Mouse (Mus musculus): ENCODE results near the gene Tbc1d22a. TPM values are rescaled to one million over a fixed set of nuclear protein-coding genes. Genes with fewer than 3 reads are reported as not detected.

Tbc1d22a gene
- total and polyA plus RNA-seq, 2 experiments from 2014 or later, result 13.9 to 19.8 TPM

- Histone ChIP-seq H3K27me3 (ENCODE audit: insufficient read depth, low read length) (no peaks in the 10 kb centered on the region), H3K4me2 (ENCODE audit: low read depth, low read length, poor library complexity, severe bottlenecking) (no peak overlapping the region), H3K4me1 (ENCODE audit: insufficient read depth, low read length) (peaks cover 7% of the 10 kb centered on the region; the same call in 1 of the 2 replicates), H3K4me3 (ENCODE audit: low read depth, low read length) (no peak overlapping the region), H3K9me3 (ENCODE audit: low read length) (no peaks in the 10 kb centered on the region), H3K27ac (ENCODE audit: low read depth, low read length) (no peak overlapping the region), H3K9ac (replicated peaks; ENCODE audit: low read length, poor library complexity, severe bottlenecking) (no peak overlapping the region), H3K36me3 (ENCODE audit: insufficient read depth, low read length) (no peaks in the 10 kb centered on the region)
- WGBS, result 83% methylated on average over 2 of the region's 2 CpGs
- DNase-seq (ENCODE audit: low spot score) (no peak), ATAC-seq (ENCODE audit: low FRiP score) (no peak)
- no peak for TF ChIP-seq CTCF (IDR thresholded peaks at IDR 0.05)
Observed at GRCm38 (mm10) chr15:86423884-86424283, 209.6 kb downstream of the Tbc1d22a start.

- H3K27ac ChIP-seq (ENCODE audit: low read depth, low read length), result no peak overlapping the region
- H3K9ac ChIP-seq (replicated peaks; ENCODE audit: low read length, poor library complexity, severe bottlenecking), result no peak overlapping the region
- no peaks in the 10 kb centered on the region for H3K9me3 ChIP-seq (ENCODE audit: low read length)
- DNase-seq (ENCODE audit: low spot score) (no peak), ATAC-seq (ENCODE audit: low FRiP score) (no peak)
- no peaks in the 10 kb centered on the region for H3K36me3 ChIP-seq (ENCODE audit: insufficient read depth, low read length)
- no peak for TF ChIP-seq CTCF (IDR thresholded peaks at IDR 0.05)
- H3K4me3 ChIP-seq (ENCODE audit: low read depth, low read length), result no peak overlapping the region
- 67% methylated on average over 8 of the region's 8 CpGs for WGBS
- no peak overlapping the region for H3K4me2 ChIP-seq (ENCODE audit: low read depth, low read length, poor library complexity, severe bottlenecking)
- no peaks in the 10 kb centered on the region for H3K27me3 ChIP-seq (ENCODE audit: insufficient read depth, low read length)
- no peaks in the 10 kb centered on the region for H3K4me1 ChIP-seq (ENCODE audit: insufficient read depth, low read length)
Observed at GRCm38 (mm10) chr15:86424971-86425370, 210.7 kb downstream of the Tbc1d22a start.

- no peak overlapping the region for H3K4me2 ChIP-seq (ENCODE audit: low read depth, low read length, poor library complexity, severe bottlenecking)
- ATAC-seq (ENCODE audit: low FRiP score) (no peak), DNase-seq (ENCODE audit: low spot score) (no peak)
- no peaks in the 10 kb centered on the region for H3K9me3 ChIP-seq (ENCODE audit: low read length)
- no peak for TF ChIP-seq CTCF (IDR thresholded peaks at IDR 0.05)
- no peak overlapping the region for H3K27ac ChIP-seq (ENCODE audit: low read depth, low read length)
- H3K27me3 ChIP-seq (ENCODE audit: insufficient read depth, low read length), result no peaks in the 10 kb centered on the region
- 36% methylated on average over 5 of the region's 5 CpGs for WGBS
- no peak overlapping the region for H3K4me3 ChIP-seq (ENCODE audit: low read depth, low read length)
- no peak overlapping the region for H3K9ac ChIP-seq (replicated peaks; ENCODE audit: low read length, poor library complexity, severe bottlenecking)
- no peaks in the 10 kb centered on the region for H3K36me3 ChIP-seq (ENCODE audit: insufficient read depth, low read length)
- no peaks in the 10 kb centered on the region for H3K4me1 ChIP-seq (ENCODE audit: insufficient read depth, low read length)
Observed at GRCm38 (mm10) chr15:86426364-86427000, 212.2 kb downstream of the Tbc1d22a start.

GRCm38 (mm10) chr15:86427439-86427838 is 213.2 kb downstream of the Tbc1d22a start:
- Histone ChIP-seq H3K27me3 (ENCODE audit: insufficient read depth, low read length) (no peaks in the 10 kb centered on the region), H3K4me1 (ENCODE audit: insufficient read depth, low read length) (no peaks in the 10 kb centered on the region), H3K9me3 (ENCODE audit: low read length) (no peaks in the 10 kb centered on the region), H3K4me2 (ENCODE audit: low read depth, low read length, poor library complexity, severe bottlenecking) (no peak overlapping the region), H3K36me3 (ENCODE audit: insufficient read depth, low read length) (no peaks in the 10 kb centered on the region), H3K27ac (ENCODE audit: low read depth, low read length) (no peak overlapping the region), H3K9ac (replicated peaks; ENCODE audit: low read length, poor library complexity, severe bottlenecking) (no peak overlapping the region), H3K4me3 (ENCODE audit: low read depth, low read length) (no peak overlapping the region)
- DNase-seq (ENCODE audit: low spot score) (no peak), ATAC-seq (ENCODE audit: low FRiP score) (no peak)
- 83% methylated on average over 4 of the region's 4 CpGs for WGBS
- no peak for TF ChIP-seq CTCF (IDR thresholded peaks at IDR 0.05)

GRCm38 (mm10) chr15:86428496-86428895 is 214.2 kb downstream of the Tbc1d22a start:
- no peak overlapping the region for H3K4me2 ChIP-seq (ENCODE audit: low read depth, low read length, poor library complexity, severe bottlenecking)
- no peaks in the 10 kb centered on the region for H3K4me1 ChIP-seq (ENCODE audit: insufficient read depth, low read length)
- H3K27me3 ChIP-seq (ENCODE audit: insufficient read depth, low read length), result no peaks in the 10 kb centered on the region
- H3K36me3 ChIP-seq (ENCODE audit: insufficient read depth, low read length), result no peaks in the 10 kb centered on the region
- no peak for TF ChIP-seq CTCF (IDR thresholded peaks at IDR 0.05)
- WGBS, result 70% methylated on average over 5 of the region's 5 CpGs
- no peak overlapping the region for H3K9ac ChIP-seq (replicated peaks; ENCODE audit: low read length, poor library complexity, severe bottlenecking)
- no peak overlapping the region for H3K27ac ChIP-seq (ENCODE audit: low read depth, low read length)
- no peak overlapping the region for H3K4me3 ChIP-seq (ENCODE audit: low read depth, low read length)
- DNase-seq (ENCODE audit: low spot score) (no peak), ATAC-seq (ENCODE audit: low FRiP score) (no peak)
- H3K9me3 ChIP-seq (ENCODE audit: low read length), result no peaks in the 10 kb centered on the region

GRCm38 (mm10) chr15:86429766-86430335 is 215.6 kb downstream of the Tbc1d22a start:
- Histone ChIP-seq H3K36me3 (ENCODE audit: insufficient read depth, low read length) (no peaks in the 10 kb centered on the region), H3K4me3 (ENCODE audit: low read depth, low read length) (no peak overlapping the region), H3K4me1 (ENCODE audit: insufficient read depth, low read length) (no peaks in the 10 kb centered on the region), H3K27me3 (ENCODE audit: insufficient read depth, low read length) (no peaks in the 10 kb centered on the region), H3K9me3 (ENCODE audit: low read length) (no peaks in the 10 kb centered on the region), H3K9ac (replicated peaks; ENCODE audit: low read length, poor library complexity, severe bottlenecking) (no peak overlapping the region), H3K27ac (ENCODE audit: low read depth, low read length) (no peak overlapping the region), H3K4me2 (ENCODE audit: low read depth, low read length, poor library complexity, severe bottlenecking) (no peak overlapping the region)
- WGBS, result 72% methylated on average over 8 of the region's 8 CpGs
- ATAC-seq (ENCODE audit: low FRiP score), result no peak
- TF ChIP-seq CTCF (IDR thresholded peaks at IDR 0.05), result no peak
- no peak for DNase-seq (ENCODE audit: low spot score)
